In genomic region chr9:45849528-45850408, GRCm38 (mm10) we compare ENCODE assay signal across 9 mouse cellular contexts. TPM values are rescaled to one million over a fixed set of nuclear protein-coding genes. Genes with fewer than 3 reads are reported as not detected.
DNase-seq lines count a peak whose midpoint lies in the region; ATAC-seq lines count a peak whose summit lies in the region.
"Had no signal": no experiment of that assay in that cellular context is flagged by ENCODE, and none has a peak within 500 bp of the region (broad histone marks: within the 10 kb centered on the region; RNA-seq: fewer than 3 reads in every experiment).

No protein-coding gene starts in this region.

- no peaks in the 10 kb centered on the region for H3K9me3 ChIP-seq in intestine, embryonic 15.5 days
- H3K9me3 ChIP-seq in lung, embryonic 15.5 days: no peaks in the 10 kb centered on the region

- no peaks in the 10 kb centered on the region for H3K36me3 ChIP-seq in intestine, embryonic 15.5 days
- no peaks in the 10 kb centered on the region for H3K36me3 ChIP-seq in lung, embryonic 15.5 days

- no peaks in the 10 kb centered on the region for H3K27me3 ChIP-seq in intestine, embryonic 15.5 days (replicated peaks)
- no peaks in the 10 kb centered on the region for H3K27me3 ChIP-seq in lung, embryonic 15.5 days

- H3K4me3 ChIP-seq in intestine, embryonic 15.5 days (replicated peaks): no peak overlapping the region
- H3K4me3 ChIP-seq in lung, embryonic 15.5 days: no peak overlapping the region

- peaks cover 25% of the 10 kb centered on the region for H3K4me1 ChIP-seq in intestine, embryonic 15.5 days (replicated peaks)
- peaks cover 17% of the 10 kb centered on the region for H3K4me1 ChIP-seq in lung, embryonic 15.5 days

- DNase-seq in urinary bladder, postnatal 14 days (ENCODE audit: low spot score): peak; percentile 67
- no peak for DNase-seq in urinary bladder, adult 2 months (ENCODE audit: low spot score)
- peak; percentile 73 for DNase-seq in gastrocnemius, postnatal 25 days
- peak; percentile 63 for DNase-seq in skeletal muscle tissue, adult 2 months (ENCODE audit: low read depth, low spot score)
- DNase-seq in spleen, postnatal 10 days (ENCODE audit: low spot score in 2 of 2): no peak

- peak overlapping the region; percentile 18; the same call in 1 of the 2 replicates for H3K4me2 ChIP-seq in intestine, embryonic 15.5 days (replicated peaks)
- H3K4me2 ChIP-seq in lung, embryonic 15.5 days: no peak overlapping the region

- WGBS in intestine, embryonic 15.5 days: 60% methylated on average over 9 of the region's 9 CpGs
- WGBS in lung, embryonic 15.5 days: 52% methylated on average over 9 of the region's 9 CpGs

- H3K9ac ChIP-seq in intestine, embryonic 15.5 days: no peak overlapping the region
- H3K9ac ChIP-seq in lung, embryonic 15.5 days: no peak overlapping the region
- H3K9ac ChIP-seq: liver, embryonic 14.5 days had no signal

- H3K27ac ChIP-seq in intestine, embryonic 15.5 days: peak overlapping the region; percentile 60
- H3K27ac ChIP-seq in lung, embryonic 15.5 days: peak overlapping the region; percentile 86
- H3K27ac ChIP-seq: liver, embryonic 14.5 days had no signal

- ATAC-seq in intestine, embryonic 15.5 days: peak; percentile 50; the same call in 1 of the 2 replicates
- peak; percentile 87 for ATAC-seq in lung, embryonic 15.5 days (ENCODE audit: borderline replicate concordance, extremely low read depth, low FRiP score, low TSS enrichment)
- no peak for ATAC-seq in monocyte, adult 5-6 weeks (replicated peaks; ENCODE audit: insufficient number of reproducible peaks, low FRiP score, low TSS enrichment, poor library complexity, severe bottlenecking)

RNA-seq across cellular contexts. Expression of gene Bace1, which starts 11.4 kb away (rescaled TPM):
- polyA plus RNA-seq in urinary bladder, adult 2 months (2012; rRNA removed): 25.3 and 31.7 TPM in 2 replicates
- 10 to 100 TPM; 34.1 to 43.6 TPM for total RNA-seq in gastrocnemius, postnatal 25 days (2021)
- 20.8 and 22.5 TPM in 2 replicates for polyA plus RNA-seq in intestine, embryonic 15.5 days (2015; fragmentation: Nextera tagmentation; extraction: Ambion mirVana)
- 25.2 and 26.2 TPM in 2 replicates for polyA plus RNA-seq in lung, embryonic 15.5 days (2015; fragmentation: Nextera tagmentation; extraction: Ambion mirVana)
- 0.29 to 1.1 TPM (median 0.43 TPM) in 3 replicates for total RNA-seq in monocyte, adult 5-6 weeks (2017)

RNA-seq across cellular contexts. Expression of gene Cep164, which starts 21.3 kb away (rescaled TPM):
- 28.5 and 31.6 TPM in 2 replicates for polyA plus RNA-seq in urinary bladder, adult 2 months (2012; rRNA removed)
- total RNA-seq in gastrocnemius, postnatal 25 days (2021): 1 to 10 TPM; 2.6 to 3.0 TPM
- polyA plus RNA-seq in intestine, embryonic 15.5 days (2015; fragmentation: Nextera tagmentation; extraction: Ambion mirVana): 21.1 and 24.9 TPM in 2 replicates
- 21.5 and 22.1 TPM in 2 replicates for polyA plus RNA-seq in lung, embryonic 15.5 days (2015; fragmentation: Nextera tagmentation; extraction: Ambion mirVana)
- total RNA-seq in monocyte, adult 5-6 weeks (2017): 10.6 to 16.4 TPM (median 13.0 TPM) in 3 replicates

RNA-seq across cellular contexts. Expression of gene Pcsk7, which starts 56.5 kb away (rescaled TPM):
- polyA plus RNA-seq in urinary bladder, adult 2 months (2012; rRNA removed): 22.0 and 22.4 TPM in 2 replicates
- total RNA-seq in gastrocnemius, postnatal 25 days (2021): 10 to 100 TPM in 1 of 2 experiments, 1 to 10 TPM in 1; 9.6 to 10.0 TPM
- polyA plus RNA-seq in intestine, embryonic 15.5 days (2015; fragmentation: Nextera tagmentation; extraction: Ambion mirVana): 18.5 and 20.2 TPM in 2 replicates
- 20.3 and 25.4 TPM in 2 replicates for polyA plus RNA-seq in lung, embryonic 15.5 days (2015; fragmentation: Nextera tagmentation; extraction: Ambion mirVana)
- total RNA-seq in monocyte, adult 5-6 weeks (2017): 23.5 to 44.2 TPM (median 36.3 TPM) in 3 replicates

RNA-seq across cellular contexts. Expression of gene Rnf214, which starts 56.9 kb away (rescaled TPM):
- polyA plus RNA-seq in urinary bladder, adult 2 months (2012; rRNA removed): 15.2 and 18.5 TPM in 2 replicates
- total RNA-seq in gastrocnemius, postnatal 25 days (2021): 10 to 100 TPM; 20.6 to 22.7 TPM
- 36.2 and 36.9 TPM in 2 replicates for polyA plus RNA-seq in intestine, embryonic 15.5 days (2015; fragmentation: Nextera tagmentation; extraction: Ambion mirVana)
- polyA plus RNA-seq in lung, embryonic 15.5 days (2015; fragmentation: Nextera tagmentation; extraction: Ambion mirVana): 43.2 and 51.1 TPM in 2 replicates
- 35.0 to 48.8 TPM (median 46.1 TPM) in 3 replicates for total RNA-seq in monocyte, adult 5-6 weeks (2017)

Comparison
In these comparisons a context has a peak if more than half of its experiments do, and no peak if none do; other contexts are left out.
1. DNase-seq: peak in urinary bladder, postnatal 14 days (single experiment), gastrocnemius, postnatal 25 days (single experiment) and skeletal muscle tissue, adult 2 months (single experiment); none in urinary bladder, adult 2 months (single experiment) and spleen, postnatal 10 days (0 of 2).